Mouse (Mus musculus): ENCODE data around the gene Cald1. TPM values are rescaled to one million over a fixed set of nuclear protein-coding genes. Genes with fewer than 3 reads are reported as not detected.

The Cald1 gene
- 10 to 100 TPM; 25.8 to 26.6 TPM for total RNA-seq (2021)
- long read RNA-seq, experiment 1, full-length matches to known transcripts: 1 of 5 reads
- long read RNA-seq, experiment 1, partial matches to known transcripts: 0 of 5 reads
- long read RNA-seq, experiment 1, other reads (novel, unspliced or antisense): 4 of 5 reads
- long read RNA-seq, experiment 2, full-length matches to known transcripts: 6 of 14 reads
- long read RNA-seq, experiment 2, partial matches to known transcripts: 2 of 14 reads
- long read RNA-seq, experiment 2, other reads (novel, unspliced or antisense): 6 of 14 reads

GRCm38 (mm10) chr6:34598121-34599065 is at the start of gene Cald1:
Gene Cald1 (plus strand): TSS chr6:34598500.
- intact Hi-C loops (cut with DNase I): no loop called here
- peak in 1 of 2 experiments; percentile 38 for DNase-seq

DNA sequence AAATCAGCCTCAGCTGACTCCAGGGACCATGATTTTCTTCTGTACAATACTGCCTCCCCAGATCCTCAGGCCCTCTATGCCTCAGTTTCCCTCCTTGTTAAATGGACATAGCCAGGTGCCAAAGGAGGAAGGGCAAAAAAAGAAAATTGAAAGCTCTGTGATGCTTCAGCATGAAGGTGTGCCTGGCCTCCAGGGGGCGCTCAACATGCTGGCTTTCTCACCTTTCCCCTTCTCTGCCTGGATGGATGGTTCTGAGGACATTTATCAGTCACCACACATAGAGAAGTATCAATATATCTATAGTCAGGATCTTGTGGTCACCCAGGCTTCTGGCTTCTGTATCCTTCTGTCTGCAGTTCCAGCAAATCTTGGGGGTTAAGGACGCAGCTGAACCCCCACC is 49.3 kb upstream of the Cald1 start:
- intact Hi-C loops (cut with DNase I): loop anchor here (2.0 kb wide), 1 partner anchor 206 kb away; no protein-coding TSS in a partner anchor
- peak; percentile 54 to 63 for DNase-seq

DNA sequence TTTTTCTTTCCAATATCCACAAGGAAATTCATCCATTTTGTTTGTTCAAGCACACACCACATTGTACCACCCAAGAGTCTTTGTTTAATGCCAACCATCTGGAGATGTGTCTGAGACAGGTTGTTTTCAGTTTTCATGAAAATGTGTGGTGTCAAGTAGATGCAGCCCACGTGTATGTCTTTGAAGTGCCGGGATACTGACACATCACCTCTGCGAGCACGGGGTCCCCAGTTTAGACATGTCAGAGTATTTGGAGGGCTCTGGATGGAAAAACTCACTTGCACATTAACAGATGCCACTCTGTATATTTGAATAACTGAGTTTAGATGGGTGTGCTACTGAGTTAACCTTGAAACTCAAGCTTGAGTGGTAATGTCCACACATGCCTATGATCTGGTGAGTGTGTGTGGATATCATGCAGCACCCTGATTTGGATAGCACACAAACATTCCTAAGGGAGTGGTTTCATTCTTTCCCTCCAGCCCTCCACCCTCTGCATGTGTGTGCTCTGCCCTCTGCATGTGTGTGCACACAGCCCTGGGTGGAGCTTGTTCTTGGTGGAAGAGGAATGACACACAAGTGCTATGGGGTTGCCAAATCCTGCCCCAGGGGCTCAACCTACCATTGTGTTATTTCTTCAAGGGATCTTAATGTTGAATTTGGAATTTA is 45.7 kb upstream of the Cald1 start:
- intact Hi-C loops (cut with DNase I): no loop called here
- no peak for DNase-seq

GRCm38 (mm10) chr6:34554291-34554997 is 43.9 kb upstream of the Cald1 start:
- intact Hi-C loops (cut with DNase I): no loop called here
- no peak for DNase-seq

GRCm38 (mm10) chr6:34559521-34559920 is 38.8 kb upstream of the Cald1 start:
- no peak for DNase-seq
- intact Hi-C loops (cut with DNase I): no loop called here

DNA sequence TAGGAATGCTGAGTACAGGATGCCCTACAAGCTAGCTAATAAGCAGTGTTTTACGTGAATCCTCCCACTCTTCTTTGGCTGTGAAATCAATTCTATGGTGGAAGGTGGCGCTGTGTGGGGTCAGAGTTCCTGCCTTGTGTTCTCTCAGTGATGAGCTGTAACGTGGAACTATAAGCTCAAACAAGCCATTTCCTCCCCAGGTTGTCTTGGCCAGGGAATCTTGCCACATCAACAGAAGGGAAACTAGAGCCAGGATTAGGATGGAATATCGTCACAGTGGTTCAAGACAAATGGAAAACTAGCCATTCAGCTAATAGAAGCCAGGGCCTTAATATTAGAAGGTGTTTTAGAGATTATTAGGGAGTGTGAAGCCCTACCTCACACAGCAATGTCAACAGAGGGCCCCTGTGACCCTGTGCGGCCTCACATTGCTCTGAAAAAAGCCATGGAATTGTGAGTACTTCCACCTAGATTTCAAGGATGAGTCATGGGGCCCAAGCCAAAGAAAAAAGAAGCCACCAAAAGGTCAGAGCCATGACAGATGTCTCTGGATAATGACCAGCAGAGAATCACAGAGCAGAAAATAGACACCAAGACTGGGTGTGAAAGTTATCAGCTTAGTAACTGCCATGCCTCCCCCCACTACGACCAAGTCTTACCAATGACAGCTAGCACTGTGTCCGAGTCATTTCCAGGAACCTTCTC is 33.0 kb upstream of the Cald1 start:
- DNase-seq: no peak
- intact Hi-C loops (cut with DNase I): no loop called here

DNA sequence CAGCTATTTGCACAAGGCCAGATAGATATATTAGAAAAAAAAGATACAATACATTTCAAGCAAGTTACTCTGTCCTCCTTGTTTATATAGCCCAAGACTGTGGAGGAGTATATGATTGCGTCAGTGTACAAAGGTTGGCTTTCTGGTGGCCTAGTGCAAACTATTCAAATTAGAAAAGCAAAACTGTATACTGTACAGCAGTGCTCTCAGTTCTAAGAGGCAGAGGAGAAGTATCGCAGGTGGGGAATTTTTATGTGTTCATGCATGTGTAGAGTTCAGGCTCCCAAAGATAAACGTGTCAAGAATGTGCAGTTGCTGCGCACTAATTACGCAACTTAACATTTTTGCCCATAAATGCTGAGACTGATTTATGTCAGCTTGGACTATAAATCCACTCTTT is 31.0 kb upstream of the Cald1 start:
- intact Hi-C loops (cut with DNase I): no loop called here
- no peak for DNase-seq

- intact Hi-C loops (cut with DNase I): no loop called here
- DNase-seq: no peak
Observed at GRCm38 (mm10) chr6:34579504-34580068, 18.7 kb upstream of the Cald1 start.

- no peak for DNase-seq
- intact Hi-C loops (cut with DNase I): no loop called here
Observed at GRCm38 (mm10) chr6:34583365-34583764, 14.9 kb upstream of the Cald1 start.

GRCm38 (mm10) chr6:34588066-34588465 is 10.2 kb upstream of the Cald1 start:
- DNase-seq: no peak
- intact Hi-C loops (cut with DNase I): no loop called here

DNA sequence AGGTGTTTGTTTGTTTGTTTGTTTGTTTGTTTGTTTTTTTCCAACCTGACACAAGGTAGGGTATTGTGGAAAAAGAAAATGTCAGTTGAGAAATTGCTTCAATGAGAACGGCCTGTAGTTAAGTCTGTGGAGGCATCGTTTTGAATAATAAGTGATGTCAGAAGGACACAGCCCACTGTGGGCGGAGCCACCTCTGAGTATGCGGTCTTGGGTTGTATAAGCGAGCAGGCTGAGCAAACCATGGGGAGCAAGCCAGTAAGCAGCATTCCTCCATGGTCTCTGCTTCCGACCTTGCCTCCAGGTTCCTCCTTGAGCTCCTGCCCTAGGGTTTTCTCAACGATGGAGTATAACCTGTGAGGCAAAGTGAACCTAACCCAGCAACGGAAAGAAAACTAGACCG is 7.6 kb upstream of the Cald1 start:
- no peak for DNase-seq
- intact Hi-C loops (cut with DNase I): no loop called here

DNA sequence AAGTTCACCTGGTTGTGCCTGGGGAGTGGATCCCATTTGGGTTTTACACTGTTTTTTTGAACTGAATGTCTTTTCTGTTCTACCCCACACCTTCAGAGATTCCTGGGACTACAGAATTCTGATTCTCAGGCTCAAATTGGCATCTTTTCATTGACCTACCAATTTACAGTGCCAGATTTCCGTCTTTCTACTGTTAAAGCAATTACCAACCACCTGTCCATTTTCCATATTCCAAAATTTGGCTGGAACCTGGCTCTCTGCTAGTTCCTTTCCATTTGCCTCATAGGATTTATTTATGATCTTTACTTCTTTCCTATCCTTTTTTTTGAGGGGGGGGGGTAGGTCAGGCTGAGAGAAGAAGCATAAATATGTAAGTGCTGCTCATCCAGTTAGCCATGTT is 4.9 kb upstream of the Cald1 start:
- no peak for DNase-seq
- intact Hi-C loops (cut with DNase I): no loop called here

- intact Hi-C loops (cut with DNase I): no loop called here
- no peak for DNase-seq
Observed at GRCm38 (mm10) chr6:34597316-34597715, 984 bp upstream of the Cald1 start.

- DNase-seq: no peak
- intact Hi-C loops (cut with DNase I): no loop called here
Observed at GRCm38 (mm10) chr6:34599171-34599570, 871 bp downstream of the Cald1 start.

DNA sequence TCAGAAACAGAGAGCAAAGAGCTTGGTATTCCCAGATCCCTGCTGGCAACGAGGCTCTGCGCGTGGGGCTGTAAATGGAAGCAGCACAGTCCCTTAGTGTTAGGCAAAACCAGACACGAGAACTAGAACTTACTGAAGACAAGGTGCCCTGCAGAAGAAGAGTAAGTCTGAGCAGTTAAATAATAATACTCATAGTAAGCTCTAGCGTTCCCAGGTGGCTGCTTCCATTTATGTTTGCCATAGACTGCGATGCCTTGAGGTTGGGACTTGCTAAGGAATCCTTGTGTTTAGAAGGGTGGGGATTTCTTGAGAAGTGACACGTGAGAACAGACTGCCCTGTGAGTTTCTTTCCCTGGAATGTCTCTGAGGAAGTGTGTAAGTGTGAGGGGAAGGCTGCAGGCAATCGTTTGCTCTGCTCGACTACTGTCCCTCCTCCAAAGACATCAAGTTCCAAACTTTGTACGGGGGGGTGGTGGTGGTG is 1.4 kb downstream of the Cald1 start:
- DNase-seq: no peak
- intact Hi-C loops (cut with DNase I): no loop called here

DNA sequence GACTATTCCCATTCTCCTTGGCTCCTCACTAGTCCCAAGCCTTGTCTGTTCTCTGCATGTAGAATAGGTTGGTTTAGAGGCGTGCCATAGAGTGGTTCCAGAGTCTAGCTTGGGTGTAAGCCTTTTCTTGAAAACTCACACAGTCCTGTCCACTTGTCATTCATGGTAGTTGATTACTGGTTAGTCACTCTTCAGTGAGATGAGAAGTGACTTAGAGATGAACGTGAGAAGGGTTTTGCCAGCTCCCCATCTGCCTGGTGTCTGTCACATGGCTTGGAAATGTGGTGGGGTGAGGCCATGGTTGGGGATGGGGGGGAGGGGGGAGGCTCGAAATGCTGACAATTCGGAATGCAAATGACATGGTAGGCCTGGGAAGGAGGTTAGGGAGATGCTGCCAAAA is 2.5 kb downstream of the Cald1 start:
- no peak for DNase-seq
- intact Hi-C loops (cut with DNase I): no loop called here

DNA sequence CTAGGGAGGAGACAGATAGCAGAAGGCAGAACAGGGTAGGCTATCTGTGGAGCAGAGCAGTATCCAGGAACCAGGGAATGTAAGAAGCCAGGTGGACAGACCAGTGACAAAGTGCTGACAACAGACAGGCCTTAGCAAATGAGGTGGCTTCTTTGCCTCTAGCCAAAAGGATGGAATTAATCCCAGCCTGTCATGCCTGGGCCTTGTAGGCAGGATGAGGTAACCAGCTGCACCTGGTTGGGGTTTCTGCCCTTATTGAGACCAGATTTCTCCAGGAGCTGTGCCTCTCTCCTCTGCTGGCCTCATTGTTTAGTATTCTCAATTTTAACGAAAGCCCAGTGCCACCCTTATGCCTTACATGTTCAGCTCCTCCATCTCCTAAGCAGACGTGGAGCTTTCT is 3.8 kb downstream of the Cald1 start:
- no peak for DNase-seq
- intact Hi-C loops (cut with DNase I): no loop called here

DNA sequence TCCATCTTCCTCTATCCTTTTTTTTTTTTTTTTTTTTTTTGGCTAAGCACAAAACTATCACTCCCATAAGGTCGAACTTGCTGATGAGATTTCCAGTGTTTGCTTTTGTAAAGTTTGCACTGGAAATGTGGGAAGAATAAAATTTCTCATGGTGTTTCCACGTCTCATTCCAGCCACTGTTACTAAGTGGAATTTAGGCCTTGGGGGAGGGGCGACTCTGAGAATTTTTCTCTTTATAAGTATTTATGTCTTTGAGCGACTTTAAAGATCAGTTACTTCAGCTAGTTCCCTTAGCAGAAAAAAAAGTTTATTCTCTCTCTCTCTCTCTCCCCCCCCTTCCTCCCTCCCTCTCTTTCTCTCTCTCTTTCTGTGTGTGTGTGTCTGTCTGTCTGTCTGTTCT is 8.1 kb downstream of the Cald1 start:
- DNase-seq: no peak
- intact Hi-C loops (cut with DNase I): loop anchor here (5.0 kb wide), 1 partner anchor 51 kb away; no protein-coding TSS in a partner anchor

DNA sequence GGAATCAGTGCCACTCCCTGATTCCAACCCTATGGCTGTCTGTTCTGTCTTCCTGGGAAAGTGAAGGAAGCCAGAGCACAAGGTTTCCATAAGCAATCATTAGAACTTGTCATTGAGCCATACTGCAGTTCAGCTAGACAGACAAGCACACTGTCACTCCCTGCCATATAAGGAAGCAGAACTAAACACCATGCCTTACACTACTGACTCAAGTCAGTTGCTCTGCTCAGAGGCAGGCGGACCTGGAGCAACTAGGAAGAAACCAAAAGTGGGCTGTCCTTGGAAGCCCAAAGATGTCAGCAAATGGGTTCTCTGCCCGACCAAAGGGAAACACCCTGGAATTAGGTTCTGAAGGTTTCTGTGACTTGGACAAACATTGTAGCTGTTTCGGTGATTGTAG is 10.3 kb downstream of the Cald1 start:
- intact Hi-C loops (cut with DNase I): loop anchor here (5.0 kb wide), 1 partner anchor 49 kb away; no protein-coding TSS in a partner anchor
- no peak for DNase-seq
